ENCODE assay signal across 12 mouse cellular contexts in genomic region chr8:83251362-83252246, GRCm38 (mm10). TPM values are rescaled to one million over a fixed set of nuclear protein-coding genes. Genes with fewer than 3 reads are reported as not detected.
DNase-seq lines count a peak whose midpoint lies in the region; ATAC-seq and TF ChIP-seq lines count a peak whose summit lies in the region.
"Had no signal": no experiment of that assay in that cellular context is flagged by ENCODE, and none has a peak within 500 bp of the region (broad histone marks: within the 10 kb centered on the region; RNA-seq: fewer than 3 reads in every experiment).

No protein-coding gene starts in this region.

- no peaks in the 10 kb centered on the region for H3K27me3 ChIP-seq in heart, embryonic 12.5 days (replicated peaks)
- no peaks in the 10 kb centered on the region for H3K27me3 ChIP-seq in lung, embryonic 14.5 days (ENCODE audit: insufficient read depth, low read length)
- no peaks in the 10 kb centered on the region for H3K27me3 ChIP-seq in embryonic facial prominence, embryonic 14.5 days (replicated peaks; ENCODE audit: control insufficient read depth, insufficient read depth, low read length)
- no peaks in the 10 kb centered on the region for H3K27me3 ChIP-seq in midbrain, embryonic 14.5 days (ENCODE audit: control insufficient read depth, insufficient read depth, low read length)
- H3K27me3 ChIP-seq: liver, embryonic 12.5 days had no signal

- no peak for ATAC-seq in heart, embryonic 12.5 days (ENCODE audit: insufficient number of reproducible peaks, low FRiP score)
- ATAC-seq in lung, embryonic 14.5 days (ENCODE audit: insufficient read depth): no peak
- no peak for ATAC-seq in embryonic facial prominence, embryonic 14.5 days (ENCODE audit: low read depth)
- ATAC-seq in midbrain, embryonic 14.5 days (ENCODE audit: low FRiP score, low TSS enrichment): no peak
- ATAC-seq: liver, embryonic 12.5 days had no signal

- H3K4me1 ChIP-seq in heart, embryonic 12.5 days (replicated peaks): no peaks in the 10 kb centered on the region
- no peaks in the 10 kb centered on the region for H3K4me1 ChIP-seq in lung, embryonic 14.5 days (ENCODE audit: insufficient read depth)
- no peaks in the 10 kb centered on the region for H3K4me1 ChIP-seq in embryonic facial prominence, embryonic 14.5 days (ENCODE audit: control insufficient read depth, insufficient read depth, low read length)
- 0 out of 2 replicates have a peak, but pooled peaks cover 2% of the 10 kb centered on the region for H3K4me1 ChIP-seq in midbrain, embryonic 14.5 days (ENCODE audit: control insufficient read depth, insufficient read depth, low read length)
- H3K4me1 ChIP-seq: liver, embryonic 12.5 days had no signal

- H3K27ac ChIP-seq in heart, embryonic 12.5 days (ENCODE audit: poor library complexity, severe bottlenecking): no peak overlapping the region
- H3K27ac ChIP-seq in lung, embryonic 14.5 days (ENCODE audit: low read depth): peak overlapping the region; percentile 39; the same call in 1 of the 2 replicates
- 0 out of 2 replicates have a peak overlapping the region, but pooled peaks have one; percentile 16 for H3K27ac ChIP-seq in embryonic facial prominence, embryonic 14.5 days (replicated peaks; ENCODE audit: low read depth, low read length)
- no peak overlapping the region for H3K27ac ChIP-seq in midbrain, embryonic 14.5 days (replicated peaks; ENCODE audit: low read depth, low read length)
- H3K27ac ChIP-seq: liver, embryonic 12.5 days had no signal

- no peak overlapping the region for H3K4me3 ChIP-seq in heart, embryonic 12.5 days
- no peak overlapping the region for H3K4me3 ChIP-seq in lung, embryonic 14.5 days (ENCODE audit: low read depth, low read length)
- no peak overlapping the region for H3K4me3 ChIP-seq in embryonic facial prominence, embryonic 14.5 days (ENCODE audit: low read depth, low read length)
- H3K4me3 ChIP-seq in midbrain, embryonic 14.5 days (replicated peaks; ENCODE audit: low read depth, low read length): no peak overlapping the region
- H3K4me3 ChIP-seq: liver, embryonic 12.5 days had no signal

- H3K9ac ChIP-seq in heart, embryonic 12.5 days: no peak overlapping the region
- H3K9ac ChIP-seq in lung, embryonic 14.5 days: no peak overlapping the region
- no peak overlapping the region for H3K9ac ChIP-seq in embryonic facial prominence, embryonic 14.5 days (ENCODE audit: low read depth, low read length)
- no peak overlapping the region for H3K9ac ChIP-seq in midbrain, embryonic 14.5 days (replicated peaks; ENCODE audit: low read length)
- H3K9ac ChIP-seq: liver, embryonic 12.5 days had no signal

- 76% methylated on average over 14 of the region's 14 CpGs for WGBS in heart, embryonic 12.5 days
- WGBS in lung, embryonic 14.5 days: 66% methylated on average over 14 of the region's 14 CpGs
- 48% methylated on average over 14 of the region's 14 CpGs for WGBS in embryonic facial prominence, embryonic 14.5 days
- WGBS in midbrain, embryonic 14.5 days: 57% methylated on average over 14 of the region's 14 CpGs

- no peaks in the 10 kb centered on the region for H3K36me3 ChIP-seq in heart, embryonic 12.5 days
- no peaks in the 10 kb centered on the region for H3K36me3 ChIP-seq in lung, embryonic 14.5 days (ENCODE audit: insufficient read depth)
- no peaks in the 10 kb centered on the region for H3K36me3 ChIP-seq in embryonic facial prominence, embryonic 14.5 days (ENCODE audit: control insufficient read depth, insufficient read depth, low read length)
- peaks cover 58% of the 10 kb centered on the region for H3K36me3 ChIP-seq in midbrain, embryonic 14.5 days (ENCODE audit: control insufficient read depth, insufficient read depth, low read length)
- H3K36me3 ChIP-seq: liver, embryonic 12.5 days had no signal

- peak; percentile 73 for DNase-seq in heart, adult 11 months
- peak; percentile 16 for DNase-seq in lung, embryonic 14.5 days
- DNase-seq in lung, postnatal 10 days: no peak
- DNase-seq in embryonic facial prominence, embryonic 14.5 days (ENCODE audit: low spot score): peak; percentile 45
- peak; percentile 47 for DNase-seq in midbrain, embryonic 14.5 days
- DNase-seq in Muller cell, postnatal 12 days (ENCODE audit: inconsistent ontology term): no peak
- no peak for DNase-seq in thymus, postnatal 36 days
- DNase-seq: adrenal gland, postnatal 36 days; cerebellum, adult 11 months; heart, postnatal 4 days had no signal

- H3K4me2 ChIP-seq in heart, embryonic 12.5 days: no peak overlapping the region
- no peak overlapping the region for H3K4me2 ChIP-seq in lung, embryonic 14.5 days
- H3K4me2 ChIP-seq in embryonic facial prominence, embryonic 14.5 days (ENCODE audit: low read depth, low read length): no peak overlapping the region
- no peak overlapping the region for H3K4me2 ChIP-seq in midbrain, embryonic 14.5 days (ENCODE audit: low read length)
- H3K4me2 ChIP-seq: liver, embryonic 12.5 days had no signal

- no peak for TF ChIP-seq CTCF in lung, embryonic 14.5 days (IDR thresholded peaks at IDR 0.05; ENCODE audit: low read depth)

- H3K9me3 ChIP-seq in heart, embryonic 12.5 days (replicated peaks): no peaks in the 10 kb centered on the region
- H3K9me3 ChIP-seq in lung, embryonic 14.5 days (ENCODE audit: low read depth, low read length): no peaks in the 10 kb centered on the region
- no peaks in the 10 kb centered on the region for H3K9me3 ChIP-seq in embryonic facial prominence, embryonic 14.5 days (ENCODE audit: control insufficient read depth, low read length)
- H3K9me3 ChIP-seq in midbrain, embryonic 14.5 days (ENCODE audit: control insufficient read depth, low read length): no peaks in the 10 kb centered on the region
- H3K9me3 ChIP-seq: liver, embryonic 12.5 days had no signal

RNA-seq across cellular contexts. Expression of gene Ucp1, which starts 38.5 kb away (rescaled TPM):
- not detected in 2 replicates for polyA plus RNA-seq in heart, embryonic 12.5 days (2016; fragmentation: Nextera tagmentation; extraction: Ambion mirVana)
- polyA plus RNA-seq in lung, embryonic 14.5 days (2014; fragmentation: Nextera tagmentation; extraction: Ambion mirVana): not detected in 2 replicates
- polyA plus RNA-seq in embryonic facial prominence, embryonic 14.5 days (2014; fragmentation: Nextera tagmentation; extraction: Ambion mirVana): 0.14 TPM in 1 of 2 replicates, not detected in the other
- not detected in 2 replicates for polyA plus RNA-seq in midbrain, embryonic 14.5 days (2014; fragmentation: Nextera tagmentation; extraction: Ambion mirVana)
- polyA plus RNA-seq: liver, embryonic 12.5 days had no signal

Comparison
In these comparisons a context has a peak if more than half of its experiments do, and no peak if none do; other contexts are left out.
1. DNase-seq: peak in heart, adult 11 months (single experiment), lung, embryonic 14.5 days (single experiment), embryonic facial prominence, embryonic 14.5 days (single experiment) and midbrain, embryonic 14.5 days (single experiment); none in lung, postnatal 10 days (single experiment), Muller cell, postnatal 12 days (single experiment) and thymus, postnatal 36 days (0 of 2).
2. H3K27ac ChIP-seq: peak in lung, embryonic 14.5 days (single experiment) and embryonic facial prominence, embryonic 14.5 days (single experiment); none in heart, embryonic 12.5 days (single experiment) and midbrain, embryonic 14.5 days (single experiment).